Mouse (Mus musculus): ENCODE data around the gene Il2rb.
A peak's percentile ranks its signal among the peaks of the same experiment; 100 is the strongest.

The Il2rb gene

GRCm38 (mm10) chr15:78494968-78495406 lies at the start of gene Il2rb:
TSS of gene Il2rb (minus strand) at chr15:78495271.
- no peak for DNase-seq (ENCODE audit: low spot score)

GRCm38 (mm10) chr15:78544561-78545001 lies 49.5 kb upstream of the Il2rb start, which contains the start of gene Sstr3:
TSS of gene Sstr3 (minus strand) at chr15:78544685.
- DNase-seq (ENCODE audit: low spot score): no peak

- no peak for DNase-seq (ENCODE audit: low spot score)
These were observed 49.0 kb upstream of the Il2rb start for GRCm38 (mm10) chr15:78544041-78544440.

GRCm38 (mm10) chr15:78542767-78543303 lies 47.8 kb upstream of the Il2rb start:
- peak; percentile 39 for DNase-seq (ENCODE audit: low spot score)

- DNase-seq (ENCODE audit: low spot score): no peak
These were observed 47.2 kb upstream of the Il2rb start for GRCm38 (mm10) chr15:78542098-78542766.

- DNase-seq (ENCODE audit: low spot score): peak; percentile 43
These were observed 46.5 kb upstream of the Il2rb start for GRCm38 (mm10) chr15:78541606-78542005.

GRCm38 (mm10) chr15:78541036-78541435 lies 46.0 kb upstream of the Il2rb start:
- no peak for DNase-seq (ENCODE audit: low spot score)

GRCm38 (mm10) chr15:78535723-78536421 lies 40.8 kb upstream of the Il2rb start:
- no peak for DNase-seq (ENCODE audit: low spot score)

GRCm38 (mm10) chr15:78533346-78533835 lies 38.3 kb upstream of the Il2rb start:
- DNase-seq (ENCODE audit: low spot score): no peak

GRCm38 (mm10) chr15:78532566-78533345 lies 37.7 kb upstream of the Il2rb start:
- DNase-seq (ENCODE audit: low spot score): no peak

- DNase-seq (ENCODE audit: low spot score): peak; percentile 99
These were observed 36.9 kb upstream of the Il2rb start for GRCm38 (mm10) chr15:78531901-78532469.

- DNase-seq (ENCODE audit: low spot score): no peak
These were observed 36.3 kb upstream of the Il2rb start for GRCm38 (mm10) chr15:78531451-78531720.

GRCm38 (mm10) chr15:78530671-78531450 lies 35.8 kb upstream of the Il2rb start, which contains the start of gene C1qtnf6:
TSS of gene C1qtnf6 (minus strand) at chr15:78531416.
- DNase-seq (ENCODE audit: low spot score): peak; percentile 80

GRCm38 (mm10) chr15:78530141-78530540 lies 35.1 kb upstream of the Il2rb start:
- no peak for DNase-seq (ENCODE audit: low spot score)

- DNase-seq (ENCODE audit: low spot score): peak; percentile 85
These were observed 34.4 kb upstream of the Il2rb start for GRCm38 (mm10) chr15:78529428-78529990.

GRCm38 (mm10) chr15:78528726-78529411 lies 33.8 kb upstream of the Il2rb start:
- peak; percentile 58 for DNase-seq (ENCODE audit: low spot score)

GRCm38 (mm10) chr15:78527973-78528372 lies 32.9 kb upstream of the Il2rb start:
- DNase-seq (ENCODE audit: low spot score): peak; percentile 57

GRCm38 (mm10) chr15:78524163-78524562 lies 29.1 kb upstream of the Il2rb start:
- no peak for DNase-seq (ENCODE audit: low spot score)

- DNase-seq (ENCODE audit: low spot score): no peak
These were observed 26.8 kb upstream of the Il2rb start for GRCm38 (mm10) chr15:78521892-78522291.

GRCm38 (mm10) chr15:78521331-78521730 lies 26.3 kb upstream of the Il2rb start:
- DNase-seq (ENCODE audit: low spot score): no peak

Measured in testis, postnatal 10 days (tissue).